Mouse (Mus musculus) olfactory bulb, adult 2 months (tissue): Measurements from ENCODE around the gene Vrtn.

ENCODE experiments used
- CTCF ChIP-seq: fragments of 200-500 bp; IDR thresholded peaks from 2 replicates; pipeline ENCODE4 v1.5.1; 2012; ENCODE audit warnings: low read depth, mild to moderate bottlenecking, low read length, moderate library complexity; ENCODE audit not compliant: insufficient read depth
- POLR2A ChIP-seq: fragments of 200-500 bp; IDR thresholded peaks from 2 replicates; pipeline ENCODE4 v1.6.1; 2012; ENCODE audit warnings: mild to moderate bottlenecking, low read depth, low read length, moderate library complexity; ENCODE audit not compliant: insufficient read depth

DNA sequence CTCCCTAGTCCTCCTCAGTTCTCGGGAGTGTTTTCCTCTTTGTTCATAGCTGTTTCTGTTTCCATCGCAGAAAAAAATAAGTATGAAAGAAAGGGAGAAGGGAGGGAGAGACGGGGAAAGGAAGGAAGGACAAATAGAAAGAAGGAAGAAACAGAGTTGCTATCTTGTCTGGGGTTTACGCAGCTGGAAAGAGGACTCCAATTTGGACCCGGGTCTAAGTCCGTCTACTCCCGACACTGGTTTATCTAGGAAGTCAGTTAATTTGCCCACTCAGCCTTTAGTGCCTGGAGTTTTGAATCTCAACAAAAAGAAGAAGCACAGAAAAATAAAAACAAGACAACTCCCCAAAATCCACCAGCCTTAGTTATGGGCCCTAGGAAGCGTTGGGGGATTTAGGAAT lies 16.2 kb upstream of the Vrtn start:
- TF ChIP-seq POLR2A (no peak), CTCF (no peak)
